Mouse (Mus musculus): ENCODE measurements around the gene Cpa5.

Cpa5 gene

GRCm38 (mm10) chr6:30604342-30604867 lies 6.4 kb upstream of the Cpa5 start:
- no peak for DNase-seq (ENCODE audit: low spot score)

- no peak for DNase-seq (ENCODE audit: low spot score)
These were observed 5.7 kb upstream of the Cpa5 start for GRCm38 (mm10) chr6:30605111-30605510.

- no peak for DNase-seq (ENCODE audit: low spot score)
These were observed 5.1 kb upstream of the Cpa5 start for GRCm38 (mm10) chr6:30605672-30606071.

- no peak for DNase-seq (ENCODE audit: low spot score)
These were observed 402 bp downstream of the Cpa5 start for GRCm38 (mm10) chr6:30611212-30611611.

GRCm38 (mm10) chr6:30614251-30614650 lies 3.4 kb downstream of the Cpa5 start:
- no peak for DNase-seq (ENCODE audit: low spot score)

- DNase-seq (ENCODE audit: low spot score): no peak
These were observed 4.9 kb downstream of the Cpa5 start for GRCm38 (mm10) chr6:30615741-30616140.

GRCm38 (mm10) chr6:30616491-30616941 lies 5.7 kb downstream of the Cpa5 start:
- DNase-seq (ENCODE audit: low spot score): no peak

- DNase-seq (ENCODE audit: low spot score): no peak
These were observed 6.5 kb downstream of the Cpa5 start for GRCm38 (mm10) chr6:30617020-30617958.

GRCm38 (mm10) chr6:30617959-30618590 lies 7.3 kb downstream of the Cpa5 start:
- peak; percentile 21 for DNase-seq (ENCODE audit: low spot score)

GRCm38 (mm10) chr6:30618735-30619134 lies 7.9 kb downstream of the Cpa5 start:
- DNase-seq (ENCODE audit: low spot score): no peak

- no peak for DNase-seq (ENCODE audit: low spot score)
These were observed 8.8 kb downstream of the Cpa5 start for GRCm38 (mm10) chr6:30619606-30620005.

GRCm38 (mm10) chr6:30620591-30620990 lies 9.8 kb downstream of the Cpa5 start:
- no peak for DNase-seq (ENCODE audit: low spot score)

GRCm38 (mm10) chr6:30620994-30621393 lies 10.2 kb downstream of the Cpa5 start:
- no peak for DNase-seq (ENCODE audit: low spot score)

GRCm38 (mm10) chr6:30621986-30622389 lies 11.2 kb downstream of the Cpa5 start:
- no peak for DNase-seq (ENCODE audit: low spot score)

GRCm38 (mm10) chr6:30624763-30625162 lies 14.0 kb downstream of the Cpa5 start:
- peak; percentile 55 for DNase-seq (ENCODE audit: low spot score)

- no peak for DNase-seq (ENCODE audit: low spot score)
These were observed 17.3 kb downstream of the Cpa5 start for GRCm38 (mm10) chr6:30628152-30628551.

- DNase-seq (ENCODE audit: low spot score): no peak
These were observed 19.2 kb downstream of the Cpa5 start for GRCm38 (mm10) chr6:30629989-30630388.

- DNase-seq (ENCODE audit: low spot score): no peak
These were observed 24.6 kb downstream of the Cpa5 start for GRCm38 (mm10) chr6:30635361-30635862.

GRCm38 (mm10) chr6:30636186-30636842 lies 25.5 kb downstream of the Cpa5 start:
- DNase-seq (ENCODE audit: low spot score): no peak

GRCm38 (mm10) chr6:30638674-30639268 lies 28.0 kb downstream of the Cpa5 start, which contains the start of gene Cpa1:
TSS of gene Cpa1 (plus strand) at chr6:30639218.
- DNase-seq (ENCODE audit: low spot score): no peak

- no peak for DNase-seq (ENCODE audit: low spot score)
These were observed 33.1 kb downstream of the Cpa5 start for GRCm38 (mm10) chr6:30643694-30644460.

All from urinary bladder, postnatal 14 days (tissue).